Mouse (Mus musculus): ENCODE measurements at regions not wholly inside any gene's neighbourhood (a gene's known extent, or its start where the extent isn't known, plus 50 kb on each side); places are given as distances from the start of the nearest gene placed in this dataset.

DNA sequence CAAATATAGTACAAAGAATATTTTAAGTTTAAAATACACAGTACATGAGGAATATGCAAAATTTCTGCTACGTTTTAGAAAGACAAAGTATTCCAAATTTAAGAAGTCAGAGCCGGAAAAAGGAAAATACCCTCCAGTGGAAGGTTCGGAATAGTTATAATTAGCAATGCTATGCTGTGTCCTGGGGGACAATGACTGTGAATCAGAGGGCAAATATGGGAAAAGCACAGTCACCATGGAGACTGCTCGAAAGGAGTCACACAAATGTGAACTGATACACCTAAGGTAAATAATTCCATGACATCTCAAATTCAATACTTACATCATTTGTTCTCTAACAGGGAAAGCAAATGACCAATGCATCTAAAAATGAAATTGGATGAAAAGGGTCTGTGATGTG, 707.0 kb upstream of the Nectin3 start:
- CTCF ChIA-PET = no interaction called here
- POLR2A ChIA-PET = no interaction called here

DNA sequence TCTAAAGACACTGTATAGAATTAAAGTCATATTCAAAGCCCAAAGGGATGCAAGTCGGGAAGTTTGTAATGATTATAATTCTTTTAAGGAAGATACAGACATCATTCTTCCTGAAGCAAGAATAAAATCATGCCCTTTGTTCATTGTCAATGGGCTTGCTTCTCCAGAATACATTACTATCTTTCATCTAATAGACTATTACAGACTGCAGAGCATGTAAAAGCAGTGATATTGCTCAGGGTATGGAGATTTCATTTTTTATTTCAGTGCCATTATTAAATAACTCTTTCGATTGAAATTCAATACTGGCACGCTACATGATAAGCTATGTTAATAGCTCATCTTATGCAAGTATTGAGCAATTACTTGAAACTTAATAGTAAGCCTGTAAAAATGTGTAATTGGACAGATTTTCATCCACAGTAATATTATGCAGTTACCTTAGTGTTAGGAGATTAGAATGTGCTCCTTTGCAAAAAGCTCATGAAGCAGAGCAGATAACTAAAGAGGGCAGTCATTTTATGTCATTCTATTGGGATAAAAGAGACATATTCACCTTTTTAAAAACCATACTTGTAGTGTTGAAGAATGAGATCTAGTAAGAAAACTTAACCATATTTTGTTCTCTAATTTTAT, 706.5 kb upstream of the Nectin3 start:
- CTCF ChIA-PET = no interaction called here
- POLR2A ChIA-PET = interaction anchor here in 1 of 4 experiments (0.5 kb wide), 1 partner anchor 108 kb away, joined by 3 read pairs; no protein-coding TSS in a partner anchor

DNA sequence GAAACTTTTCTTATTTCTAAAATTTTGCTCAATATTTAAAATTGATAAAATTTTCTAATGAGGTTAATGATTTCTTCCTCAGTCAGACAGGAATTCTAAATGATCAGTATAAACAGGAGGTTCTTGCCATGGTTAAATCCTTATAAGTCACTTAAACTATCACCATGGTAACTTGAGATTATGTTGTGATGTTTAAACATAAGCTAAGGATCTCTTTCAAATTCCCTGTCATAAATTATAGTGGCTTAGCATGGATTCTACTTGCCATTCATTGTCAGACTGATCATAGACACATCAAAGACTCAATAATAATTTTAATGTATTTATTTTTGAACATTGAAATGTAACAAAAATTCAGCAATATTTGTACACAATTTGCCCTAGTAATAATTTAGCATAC, 705.7 kb upstream of the Nectin3 start:
- CTCF ChIA-PET = no interaction called here

DNA sequence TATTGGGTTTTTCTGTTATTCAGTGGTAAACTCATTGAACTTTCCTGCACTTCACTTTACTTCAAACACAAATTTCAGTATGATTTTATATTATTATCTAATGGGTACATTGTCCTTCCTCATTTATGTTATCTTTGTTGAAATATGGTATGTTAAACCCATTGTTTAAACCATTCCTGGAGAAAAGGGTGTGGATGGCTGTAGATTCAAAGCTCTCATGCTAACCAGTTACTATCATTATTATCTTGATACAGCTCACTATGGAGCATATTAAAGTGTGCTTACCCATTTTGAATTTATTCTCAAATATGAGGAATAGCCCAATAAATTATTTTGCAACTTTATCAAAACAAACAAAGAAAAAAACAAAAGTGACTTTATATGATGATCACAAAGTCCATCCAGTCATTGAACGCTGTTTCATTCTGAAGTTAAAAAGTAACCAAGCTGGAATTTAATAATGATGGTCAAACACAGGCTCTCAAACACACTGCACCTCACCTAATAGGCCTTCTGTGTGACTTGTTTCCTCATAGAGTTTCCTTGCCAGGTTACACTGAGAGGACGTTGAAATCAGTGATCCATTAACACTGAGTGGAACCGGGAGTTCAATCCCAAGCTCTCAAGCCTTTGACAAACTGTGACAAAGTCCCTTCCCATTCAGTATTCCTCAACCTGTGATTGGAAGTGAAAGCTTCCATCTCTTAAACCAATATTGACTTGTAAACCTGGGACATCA, 673.3 kb upstream of the Nectin3 start:
- ChIA-PET CTCF (no interaction called here), POLR2A (no interaction called here)

More for the DNA sequence above, 705.7 kb upstream of the Nectin3 start:
- POLR2A ChIA-PET = no interaction called here

DNA sequence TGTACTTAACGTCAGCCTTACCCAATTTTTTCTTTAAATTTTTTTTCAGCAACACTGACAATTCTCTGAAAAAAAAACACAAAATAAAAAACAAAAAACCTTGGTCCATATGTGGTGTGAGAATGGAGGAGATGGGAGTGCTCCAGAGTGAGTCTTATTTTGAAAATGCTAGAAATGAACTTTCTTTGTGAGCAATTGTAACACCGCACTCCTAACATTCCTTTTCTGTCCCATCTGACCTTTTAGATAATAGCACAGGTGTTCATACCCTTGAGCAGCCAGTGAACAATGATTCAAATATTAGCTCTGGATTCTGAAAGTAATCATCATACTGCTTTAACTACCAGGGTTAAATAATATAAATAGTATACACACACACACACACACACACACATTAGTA, 666.2 kb upstream of the Nectin3 start:
- POLR2A ChIA-PET = no interaction called here
- CTCF ChIA-PET = no interaction called here
